Mouse (Mus musculus): Measurements from ENCODE around the gene Adamts4. TPM values are rescaled to one million over a fixed set of nuclear protein-coding genes. Genes with fewer than 3 reads are reported as not detected.
A peak's percentile ranks its signal among the peaks of the same experiment; 100 is the strongest.

Adamts4 gene
- total and polyA plus RNA-seq, 3 experiments = 0.04 to 0.25 (median 0.09) TPM

- peak; percentile 87 for DNase-seq (ENCODE audit: extremely low read depth)
- dilution Hi-C loops (cut with MboI; ENCODE audit: extremely low pct_ligation_motif_present, extremely low pct_unique_long_range_greater_than_20kb, low sequenced_read_pairs) (no loop called here), in situ Hi-C loops (cut with MboI; ENCODE audit: low pct_ligation_motif_present, low pct_unique_long_range_greater_than_20kb, low sequenced_read_pairs) (loop anchor here (5.0 to 10.0 kb wide), 2 partner anchors 109 to 326 kb away; partner anchors contain the start of gene Cfap126)
- Histone ChIP-seq H3K4me2 (ENCODE audit: insufficient read depth, low read depth, poor library complexity, severe bottlenecking) (peak overlapping the region; percentile 93), H3K4me1 (ENCODE audit: control insufficient read depth in 1 of 2, insufficient read depth in 2 of 2) (peaks cover 9 to 27% of the 10 kb centered on the region in 2 experiments; a peak in 3 of 4 replicates), H3K9ac (ENCODE audit: insufficient read depth, low read depth) (peak overlapping the region; percentile 80; the same call in 1 of the 2 replicates), H3K79me2 (replicated peaks; ENCODE audit: control insufficient read depth, extremely low read depth, insufficient read depth, poor library complexity, severe bottlenecking) (no peaks in the 10 kb centered on the region), H3K27ac (ENCODE audit: insufficient read depth, low read depth) (no peak overlapping the region), H3K9me3 (replicated peaks; ENCODE audit: low read length) (no peaks in the 10 kb centered on the region), H3K27me3 (replicated peaks) (no peaks in the 10 kb centered on the region), H3K36me3 (replicated peaks in 1 of 2; ENCODE audit: control insufficient read depth in 1 of 2, insufficient read depth in 1 of 2, low read length in 1 of 2) (peaks cover 20 to 34% of the 10 kb centered on the region in 2 experiments), H3K4me3 (replicated peaks in 1 of 3; ENCODE audit: low read depth in 2 of 3, low read length in 2 of 3, poor library complexity in 1 of 3) (peak overlapping the region in 2 of 3 experiments; percentile 67 to 69)
- TF ChIP-seq PAX5 (IDR thresholded peaks at IDR 0.05; ENCODE audit: low read length) (no peak), CHD2 (IDR thresholded peaks at IDR 0.05; ENCODE audit: low read length) (no peak), UBTF (IDR thresholded peaks at IDR 0.05; ENCODE audit: low read depth, low read length) (no peak), NELFE (IDR thresholded peaks at IDR 0.05; ENCODE audit: low read depth, low read length) (no peak), POLR2A (IDR thresholded peaks at IDR 0.05; ENCODE audit: low read depth, low read length) (no peak), NRF1 (IDR thresholded peaks at IDR 0.05; ENCODE audit: low read depth, low read length) (no peak), RCOR1 (conservative IDR thresholded peaks at IDR 0.05; ENCODE audit: low read depth, low read length) (no peak), ZKSCAN1 (IDR thresholded peaks at IDR 0.05; ENCODE audit: borderline replicate concordance, low read depth, low read length) (no peak), USF2 (conservative IDR thresholded peaks at IDR 0.05; ENCODE audit: low read depth, low read length) (no peak), TBP (conservative IDR thresholded peaks at IDR 0.05; ENCODE audit: low read depth, low read length) (no peak; the same call in 1 of the 2 replicates), ELF1 (IDR thresholded peaks at IDR 0.05; ENCODE audit: low read depth, low read length) (peak; percentile 58; the same call in 1 of the 2 replicates), CTCF (conservative IDR thresholded peaks at IDR 0.05 in 1 of 2, IDR thresholded peaks at IDR 0.05 in 1 of 2; ENCODE audit: low read depth in 2 of 2, low read length in 2 of 2) (peak; percentile 76 to 88), TCF12 (IDR thresholded peaks at IDR 0.05; ENCODE audit: low read depth, low read length) (no peak), MAX (IDR thresholded peaks at IDR 0.05; ENCODE audit: low read length) (peak; percentile 63; the same call in 1 of the 2 replicates), POLR2AphosphoS2 (IDR thresholded peaks at IDR 0.05; ENCODE audit: low read depth, low read length) (no peak), USF1 (IDR thresholded peaks at IDR 0.05; ENCODE audit: low read depth, low read length) (no peak), ZNF384 (IDR thresholded peaks at IDR 0.05; ENCODE audit: low read depth, low read length) (no peak), SIN3A (IDR thresholded peaks at IDR 0.05; ENCODE audit: low read length) (no peak), BHLHE40 (IDR thresholded peaks at IDR 0.05; ENCODE audit: low read depth, low read length) (no peak), MXI1 (IDR thresholded peaks at IDR 0.05; ENCODE audit: low read depth, low read length) (no peak), MYC (IDR thresholded peaks at IDR 0.05; ENCODE audit: low read depth, low read length) (no peak), EP300 (IDR thresholded peaks at IDR 0.05; ENCODE audit: low read length) (no peak), GABPA (IDR thresholded peaks at IDR 0.05; ENCODE audit: insufficient replicate concordance, low read depth, low read length) (no peak), CHD1 (IDR thresholded peaks at IDR 0.05; ENCODE audit: low read depth, low read length) (no peak), ZC3H11A (IDR thresholded peaks at IDR 0.05; ENCODE audit: low read depth, low read length) (no peak), JUND (conservative IDR thresholded peaks at IDR 0.05; ENCODE audit: low read depth, low read length) (no peak), ETS1 (conservative IDR thresholded peaks at IDR 0.05; ENCODE audit: low read depth, low read length) (no peak), MAFK (IDR thresholded peaks at IDR 0.05; ENCODE audit: insufficient replicate concordance, low read length) (peak; percentile 54; the same call in 1 of the 2 replicates), HCFC1 (IDR thresholded peaks at IDR 0.05; ENCODE audit: low read depth, low read length) (no peak; the same call in 1 of the 2 replicates), RAD21 (IDR thresholded peaks at IDR 0.05; ENCODE audit: low read depth, low read length) (peak; percentile 65), E2F4 (IDR thresholded peaks at IDR 0.05; ENCODE audit: insufficient replicate concordance, low read depth, low read length) (no peak), ZMIZ1 (IDR thresholded peaks at IDR 0.05; ENCODE audit: low read depth, low read length) (no peak), JUN (IDR thresholded peaks at IDR 0.05; ENCODE audit: insufficient read depth, low read depth, low read length) (no peak), MAZ (IDR thresholded peaks at IDR 0.05; ENCODE audit: low read depth, low read length) (no peak), MEF2A (IDR thresholded peaks at IDR 0.05; ENCODE audit: borderline replicate concordance, low read depth, low read length) (peak; percentile 30; the same call in 1 of the 2 replicates), SMC3 (IDR thresholded peaks at IDR 0.05; ENCODE audit: low read depth, low read length) (peak; percentile 92)
These were observed 29.4 kb upstream of the Adamts4 start for GRCm38 (mm10) chr1:171220871-171221270.
